Mouse (Mus musculus) kidney, embryonic 15.5 days (tissue): Measurements from ENCODE around the gene Zcchc7. TPM values are rescaled to one million over a fixed set of nuclear protein-coding genes. Genes with fewer than 3 reads are reported as not detected.

Source experiments
- ATAC-seq: fragments of 200-750 bp; cut with Nextera tagmentation; replicated peaks from 2 replicates; pipeline ENCODE4 v1.8.0; 2017; ENCODE audit warnings: moderate TSS enrichment; ENCODE audit not compliant: low FRiP score
- H3K27ac ChIP-seq: fragments of 300-500 bp; sonication (generic); 2 replicates; pipeline ENCODE4 v1.5.1; 2015; ENCODE audit warnings: mild to moderate bottlenecking, inconsistent platforms
- H3K27me3 ChIP-seq: fragments of 300-500 bp; sonication (generic); 2 replicates; pipeline ENCODE4 v1.6.1; 2015; ENCODE audit warnings: inconsistent platforms
- H3K36me3 ChIP-seq: fragments of 300-500 bp; sonication (generic); 2 replicates; pipeline ENCODE4 v1.6.1; 2015; ENCODE audit warnings: inconsistent platforms
- H3K4me1 ChIP-seq: fragments of 300-500 bp; sonication (generic); 2 replicates; pipeline ENCODE4 v1.6.1; 2015; ENCODE audit warnings: inconsistent platforms
- H3K4me2 ChIP-seq: fragments of 300-500 bp; sonication (generic); 2 replicates; pipeline ENCODE4 v1.6.1; 2015; ENCODE audit warnings: moderate library complexity, mild to moderate bottlenecking, inconsistent platforms
- H3K4me3 ChIP-seq: fragments of 300-500 bp; sonication (generic); replicated peaks from 2 replicates; pipeline ENCODE4 v1.5.1; 2015; ENCODE audit warnings: mild to moderate bottlenecking, inconsistent platforms
- H3K9ac ChIP-seq: fragments of 300-500 bp; sonication (generic); 2 replicates; pipeline ENCODE4 v1.6.1; 2015; ENCODE audit warnings: mild to moderate bottlenecking, inconsistent platforms
- H3K9me3 ChIP-seq: fragments of 300-500 bp; sonication (generic); replicated peaks from 2 replicates; pipeline ENCODE4 v1.6.1; 2016; ENCODE audit warnings: inconsistent platforms
- WGBS: fragments of 180-500 bp; shearing (Covaris S2); methylation state at CpG from one replicate; pipeline ENCODE4 v1.1.7; 2015; ENCODE audit warnings: mixed read lengths; 5-methylcytosine and 5-hydroxymethylcytosine counted together
- polyA plus RNA-seq: library from polyadenylated mRNA; unstranded; fragments of >200 nt; fragmentation: Nextera tagmentation; extraction: Ambion mirVana; gene quantifications from 2 replicates; pipeline ENCODE4 v1.2.1, GENCODE M21; 2015

Zcchc7 gene
- polyA plus RNA-seq, 1 experiment from 2014 or later: 38.2 TPM

GRCm38 (mm10) chr4:44947464-44947863, 191.8 kb downstream of the Zcchc7 start:
- peak; percentile 63; the same call in 1 of the 2 replicates for ATAC-seq
- Histone ChIP-seq H3K4me1 (peaks cover 4% of the 10 kb centered on the region; the same call in 1 of the 2 replicates), H3K4me3 (no peak overlapping the region), H3K36me3 (no peaks in the 10 kb centered on the region), H3K27ac (no peak overlapping the region; the same call in 1 of the 2 replicates), H3K27me3 (no peaks in the 10 kb centered on the region), H3K9ac (no peak overlapping the region), H3K9me3 (no peaks in the 10 kb centered on the region), H3K4me2 (no peak overlapping the region)
- WGBS: 74% methylated on average over 5 of the region's 5 CpGs

DNA sequence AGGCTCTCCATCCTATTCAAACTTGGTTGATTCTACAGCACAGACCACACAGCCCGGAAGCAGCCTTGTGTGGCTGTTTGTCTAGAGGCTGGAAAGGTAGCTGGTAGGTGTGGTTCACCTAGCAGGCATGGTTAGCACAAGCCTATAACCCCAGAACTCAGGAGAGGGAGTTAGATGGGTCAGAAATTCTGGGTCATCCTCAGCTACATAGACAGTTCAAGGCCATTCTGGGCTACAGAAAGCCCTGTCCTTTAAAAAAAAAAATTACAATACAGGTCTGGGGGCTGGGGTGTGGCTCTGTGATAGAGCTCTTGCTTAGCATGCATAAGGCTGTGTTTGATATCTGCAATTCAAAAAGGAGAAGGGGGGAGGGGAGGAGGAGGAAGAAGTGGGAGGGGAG, 192.6 kb downstream of the Zcchc7 start:
- Histone ChIP-seq H3K9me3 (no peaks in the 10 kb centered on the region), H3K9ac (no peak overlapping the region), H3K4me3 (no peak overlapping the region), H3K36me3 (no peaks in the 10 kb centered on the region), H3K4me2 (no peak overlapping the region), H3K4me1 (peaks cover 9% of the 10 kb centered on the region; the same call in 1 of the 2 replicates), H3K27me3 (no peaks in the 10 kb centered on the region), H3K27ac (no peak overlapping the region)
- no peak for ATAC-seq
- 87% methylated on average over 1 of the region's 1 CpGs for WGBS

DNA sequence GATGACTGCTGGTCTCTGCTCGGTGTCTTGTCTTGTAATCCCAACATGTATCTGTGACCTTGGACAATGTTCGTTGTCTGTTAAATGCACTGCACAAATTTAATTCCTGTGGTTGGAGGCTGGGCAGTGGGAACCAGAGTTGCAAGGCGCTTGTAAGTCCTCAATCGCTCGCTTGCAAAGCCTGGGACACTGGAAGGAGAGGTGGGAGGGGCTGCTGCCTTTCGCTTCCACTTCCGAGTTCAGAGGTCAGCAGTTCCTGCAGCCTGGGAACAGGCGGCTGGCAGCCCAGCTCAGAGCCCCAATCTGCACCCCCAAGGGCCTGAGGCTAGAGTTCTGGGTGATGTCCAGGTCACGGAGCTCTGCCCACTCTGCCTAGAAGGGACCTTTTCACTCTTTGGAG, 197.4 kb downstream of the Zcchc7 start:
- WGBS: 66% methylated on average over 9 of the region's 9 CpGs
- H3K36me3 ChIP-seq: no peaks in the 10 kb centered on the region
- H3K4me1 ChIP-seq: 0 out of 2 replicates have a peak, but pooled peaks cover 5% of the 10 kb centered on the region
- H3K4me3 ChIP-seq: no peak overlapping the region
- H3K9me3 ChIP-seq: no peaks in the 10 kb centered on the region
- no peak overlapping the region for H3K27ac ChIP-seq
- H3K27me3 ChIP-seq: no peaks in the 10 kb centered on the region
- no peak overlapping the region for H3K9ac ChIP-seq
- ATAC-seq: no peak
- no peak overlapping the region for H3K4me2 ChIP-seq

DNA sequence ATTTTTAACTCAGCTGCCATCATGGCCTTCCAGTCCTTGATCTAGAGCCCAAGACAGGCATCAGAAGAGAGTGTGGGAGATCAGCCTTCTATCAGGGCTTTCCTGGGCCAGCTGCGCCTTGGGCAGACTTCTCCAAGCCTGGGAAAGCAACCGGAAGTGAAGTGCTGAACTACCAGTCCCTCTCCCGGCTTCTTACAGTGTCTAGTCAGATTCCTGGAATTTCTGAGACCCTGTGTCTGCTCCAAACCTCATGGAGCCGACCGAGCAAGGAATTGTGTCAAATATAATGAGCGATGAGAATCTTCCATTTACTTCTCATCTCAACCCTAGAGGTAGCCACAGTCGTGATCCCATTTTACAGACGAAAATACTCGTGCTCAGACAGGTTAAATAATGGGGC, 203.1 kb downstream of the Zcchc7 start:
- H3K27me3 ChIP-seq: no peaks in the 10 kb centered on the region
- no peaks in the 10 kb centered on the region for H3K9me3 ChIP-seq
- no peaks in the 10 kb centered on the region for H3K4me1 ChIP-seq
- no peak overlapping the region for H3K9ac ChIP-seq
- H3K4me2 ChIP-seq: no peak overlapping the region
- 88% methylated on average over 9 of the region's 9 CpGs for WGBS
- ATAC-seq: no peak
- no peak overlapping the region for H3K4me3 ChIP-seq
- H3K27ac ChIP-seq: no peak overlapping the region
- H3K36me3 ChIP-seq: no peaks in the 10 kb centered on the region

GRCm38 (mm10) chr4:44959220-44959619, 203.5 kb downstream of the Zcchc7 start:
- Histone ChIP-seq H3K9me3 (no peaks in the 10 kb centered on the region), H3K27ac (no peak overlapping the region), H3K4me3 (no peak overlapping the region), H3K36me3 (no peaks in the 10 kb centered on the region), H3K27me3 (no peaks in the 10 kb centered on the region), H3K4me2 (no peak overlapping the region), H3K4me1 (no peaks in the 10 kb centered on the region), H3K9ac (no peak overlapping the region)
- WGBS: 93% methylated on average over 13 of the region's 13 CpGs
- no peak for ATAC-seq

GRCm38 (mm10) chr4:44963156-44963555, 207.5 kb downstream of the Zcchc7 start:
- WGBS: 63% methylated on average over 11 of the region's 11 CpGs
- no peak overlapping the region for H3K27ac ChIP-seq
- no peak overlapping the region for H3K4me2 ChIP-seq
- no peaks in the 10 kb centered on the region for H3K27me3 ChIP-seq
- no peak overlapping the region for H3K9ac ChIP-seq
- H3K4me3 ChIP-seq: no peak overlapping the region
- no peaks in the 10 kb centered on the region for H3K36me3 ChIP-seq
- no peak for ATAC-seq
- no peaks in the 10 kb centered on the region for H3K4me1 ChIP-seq
- H3K9me3 ChIP-seq: no peaks in the 10 kb centered on the region

GRCm38 (mm10) chr4:44965175-44965574, 209.5 kb downstream of the Zcchc7 start:
- ATAC-seq: no peak

DNA sequence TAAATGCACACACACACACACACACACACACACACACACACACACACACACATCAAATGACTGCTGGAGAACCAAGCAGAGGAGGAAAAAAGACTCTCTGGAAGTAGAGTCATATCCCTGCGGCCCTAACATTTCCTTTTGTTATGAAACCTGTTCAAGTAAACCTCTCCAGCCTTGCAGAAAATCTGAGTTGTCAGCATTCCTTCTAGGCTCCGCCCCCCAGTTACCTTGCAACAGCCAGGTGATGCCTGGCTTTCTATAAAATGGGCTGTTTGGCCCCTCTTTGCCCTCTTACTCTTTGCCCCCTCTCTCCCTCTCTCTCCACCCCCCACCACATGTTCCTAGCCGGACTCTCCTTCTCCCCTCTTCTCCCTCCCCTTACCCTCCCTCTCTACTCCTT, 210.1 kb downstream of the Zcchc7 start:
- Histone ChIP-seq H3K4me2 (no peak overlapping the region), H3K27ac (no peak overlapping the region), H3K27me3 (no peaks in the 10 kb centered on the region), H3K9me3 (no peaks in the 10 kb centered on the region), H3K36me3 (no peaks in the 10 kb centered on the region), H3K4me3 (no peak overlapping the region), H3K4me1 (no peaks in the 10 kb centered on the region), H3K9ac (no peak overlapping the region)
- no peak for ATAC-seq
- 83% methylated on average over 3 of the region's 3 CpGs for WGBS

More at GRCm38 (mm10) chr4:44965175-44965574, 209.5 kb downstream of the Zcchc7 start:
- H3K4me1 ChIP-seq: no peaks in the 10 kb centered on the region
- H3K4me3 ChIP-seq: no peak overlapping the region
- H3K27ac ChIP-seq: no peak overlapping the region
- H3K4me2 ChIP-seq: no peak overlapping the region
- no peaks in the 10 kb centered on the region for H3K9me3 ChIP-seq
- WGBS: 88% methylated on average over 2 of the region's 2 CpGs
- H3K9ac ChIP-seq: no peak overlapping the region
- no peaks in the 10 kb centered on the region for H3K27me3 ChIP-seq
- H3K36me3 ChIP-seq: no peaks in the 10 kb centered on the region

- Histone ChIP-seq H3K4me1 (peaks cover 4% of the 10 kb centered on the region; the same call in 1 of the 2 replicates), H3K9me3 (no peaks in the 10 kb centered on the region), H3K4me2 (no peak overlapping the region), H3K9ac (no peak overlapping the region), H3K27ac (no peak overlapping the region), H3K36me3 (no peaks in the 10 kb centered on the region), H3K27me3 (no peaks in the 10 kb centered on the region), H3K4me3 (no peak overlapping the region)
- ATAC-seq: no peak
- 87% methylated on average over 8 of the region's 8 CpGs for WGBS
These were observed 211.7 kb downstream of the Zcchc7 start for GRCm38 (mm10) chr4:44967402-44967801.

DNA sequence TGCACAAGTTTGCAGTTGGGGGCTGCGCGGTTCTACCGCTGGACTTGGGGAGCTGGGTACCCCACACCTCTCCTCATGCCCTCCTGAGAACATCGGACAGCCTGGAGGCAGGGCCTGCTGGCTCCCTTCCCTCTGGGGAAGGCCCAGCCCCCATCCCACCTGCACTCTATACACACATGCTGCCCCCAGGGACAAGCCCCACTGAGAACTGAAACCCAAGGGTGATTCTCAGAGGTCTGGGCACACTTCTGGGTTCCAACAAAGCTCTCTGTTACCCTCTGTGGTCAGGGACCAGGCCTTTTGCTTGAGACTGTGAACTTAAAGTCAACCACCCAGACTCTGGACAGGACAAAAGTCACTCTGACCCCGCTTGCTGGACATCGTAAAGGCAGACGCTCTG, 214.4 kb downstream of the Zcchc7 start:
- H3K27ac ChIP-seq: no peak overlapping the region
- H3K9me3 ChIP-seq: no peaks in the 10 kb centered on the region
- H3K4me2 ChIP-seq: no peak overlapping the region
- H3K4me3 ChIP-seq: no peak overlapping the region
- H3K4me1 ChIP-seq: peaks cover 12% of the 10 kb centered on the region
- WGBS: 91% methylated on average over 7 of the region's 7 CpGs
- no peak for ATAC-seq
- no peak overlapping the region for H3K9ac ChIP-seq
- no peaks in the 10 kb centered on the region for H3K36me3 ChIP-seq
- no peaks in the 10 kb centered on the region for H3K27me3 ChIP-seq

GRCm38 (mm10) chr4:44970612-44971110, 215.0 kb downstream of the Zcchc7 start:
- peaks cover 12% of the 10 kb centered on the region for H3K4me1 ChIP-seq
- H3K9me3 ChIP-seq: no peaks in the 10 kb centered on the region
- no peak for ATAC-seq
- H3K9ac ChIP-seq: no peak overlapping the region
- H3K27me3 ChIP-seq: no peaks in the 10 kb centered on the region
- H3K27ac ChIP-seq: no peak overlapping the region
- H3K4me3 ChIP-seq: no peak overlapping the region
- WGBS: 23% methylated on average over 10 of the region's 10 CpGs
- H3K4me2 ChIP-seq: no peak overlapping the region
- no peaks in the 10 kb centered on the region for H3K36me3 ChIP-seq

DNA sequence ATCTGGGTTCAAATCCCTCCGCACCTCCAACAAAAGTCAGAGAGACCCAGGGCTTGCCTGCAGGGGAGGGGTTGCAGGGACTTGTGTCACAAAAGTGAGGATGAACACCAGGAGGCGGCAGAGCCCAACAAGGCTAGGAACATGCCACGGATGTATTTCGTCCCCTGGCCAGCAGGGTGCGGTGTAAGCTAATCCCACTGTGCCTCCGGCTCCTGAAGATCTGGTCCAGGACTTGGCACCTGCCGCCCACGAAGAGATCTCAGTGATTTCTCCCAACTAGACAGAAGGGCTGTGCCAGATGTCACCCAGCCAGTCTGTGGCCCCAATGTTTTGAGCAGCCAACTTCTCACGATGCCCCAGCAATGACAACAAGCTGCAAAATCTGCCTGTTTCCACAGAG, 217.8 kb downstream of the Zcchc7 start:
- H3K9me3 ChIP-seq: no peaks in the 10 kb centered on the region
- H3K27me3 ChIP-seq: no peaks in the 10 kb centered on the region
- peak overlapping the region; percentile 25 for H3K4me3 ChIP-seq
- 11% methylated on average over 9 of the region's 9 CpGs for WGBS
- peak; percentile 56 for ATAC-seq
- no peak overlapping the region for H3K27ac ChIP-seq
- no peak overlapping the region for H3K9ac ChIP-seq
- H3K4me1 ChIP-seq: peaks cover 12% of the 10 kb centered on the region
- no peaks in the 10 kb centered on the region for H3K36me3 ChIP-seq
- H3K4me2 ChIP-seq: peak overlapping the region; percentile 56

DNA sequence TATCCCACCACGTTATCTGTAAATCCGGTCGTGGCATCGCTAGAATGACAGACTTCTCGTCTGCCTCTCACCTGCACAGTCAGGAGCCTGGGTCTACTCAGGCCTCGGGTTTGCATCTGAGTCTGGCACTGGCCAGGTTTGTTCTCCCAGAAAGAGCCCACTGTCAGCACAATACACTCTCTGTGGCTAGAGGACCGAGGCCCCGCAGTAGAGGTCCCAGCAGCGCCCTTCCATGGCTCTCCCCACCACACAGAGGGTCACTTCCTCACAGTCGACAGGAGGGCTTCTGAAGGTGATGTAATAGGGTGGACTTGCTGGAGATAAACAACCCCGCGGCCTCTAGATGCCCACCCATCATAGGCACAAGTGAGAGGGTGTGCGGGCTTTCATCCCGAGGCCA, 218.2 kb downstream of the Zcchc7 start:
- H3K27me3 ChIP-seq: no peaks in the 10 kb centered on the region
- H3K9me3 ChIP-seq: no peaks in the 10 kb centered on the region
- peaks cover 12% of the 10 kb centered on the region for H3K4me1 ChIP-seq
- H3K36me3 ChIP-seq: no peaks in the 10 kb centered on the region
- H3K4me2 ChIP-seq: peak overlapping the region; percentile 56
- WGBS: 53% methylated on average over 14 of the region's 14 CpGs
- H3K4me3 ChIP-seq: peak overlapping the region; percentile 25
- H3K9ac ChIP-seq: no peak overlapping the region
- no peak overlapping the region for H3K27ac ChIP-seq
- ATAC-seq: peak; percentile 31; the same call in 1 of the 2 replicates
